Mouse (Mus musculus) frontal cortex, postnatal 25 days (tissue): ENCODE results near the gene Drc3.

ENCODE experiments used
- DNase-seq, 2 experiments: peaks; one replicate each; pipeline ENCODE4 v3.0.0; 2022; ENCODE audit warnings: low spot score in 2 of 2

Drc3 gene

GRCm38 (mm10) chr11:60352559-60353411, at the start of gene Drc3, which contains the start of gene Tom1l2:
Drc3 (plus strand) TSS chr11:60353329.
Tom1l2 (minus strand) TSS chr11:60352905.
- DNase-seq: peak; percentile 97 to 99

GRCm38 (mm10) chr11:60303497-60303896, 49.6 kb upstream of the Drc3 start:
- no peak for DNase-seq

- DNase-seq: no peak
Observed at GRCm38 (mm10) chr11:60305611-60306010, 47.5 kb upstream of the Drc3 start.

GRCm38 (mm10) chr11:60306834-60307233, 46.3 kb upstream of the Drc3 start:
- DNase-seq: no peak

GRCm38 (mm10) chr11:60307375-60307825, 45.7 kb upstream of the Drc3 start:
- no peak for DNase-seq

GRCm38 (mm10) chr11:60308061-60308460, 45.1 kb upstream of the Drc3 start:
- no peak for DNase-seq

GRCm38 (mm10) chr11:60308506-60309116, 44.5 kb upstream of the Drc3 start:
- DNase-seq: no peak

GRCm38 (mm10) chr11:60309875-60310274, 43.3 kb upstream of the Drc3 start:
- DNase-seq: no peak

GRCm38 (mm10) chr11:60311025-60311854, 41.9 kb upstream of the Drc3 start:
- DNase-seq: peak; percentile 66 to 67

GRCm38 (mm10) chr11:60316250-60316649, 36.9 kb upstream of the Drc3 start:
- no peak for DNase-seq

- DNase-seq: no peak
Observed at GRCm38 (mm10) chr11:60316883-60317282, 36.2 kb upstream of the Drc3 start.

- DNase-seq: no peak
Observed at GRCm38 (mm10) chr11:60317376-60318102, 35.6 kb upstream of the Drc3 start.

GRCm38 (mm10) chr11:60318716-60319115, 34.4 kb upstream of the Drc3 start:
- no peak for DNase-seq

GRCm38 (mm10) chr11:60319257-60320066, 33.7 kb upstream of the Drc3 start:
- no peak for DNase-seq

- no peak for DNase-seq
Observed at GRCm38 (mm10) chr11:60320426-60321037, 32.6 kb upstream of the Drc3 start.

- no peak for DNase-seq
Observed at GRCm38 (mm10) chr11:60321438-60321837, 31.7 kb upstream of the Drc3 start.

- no peak for DNase-seq
Observed at GRCm38 (mm10) chr11:60323731-60324130, 29.4 kb upstream of the Drc3 start.

- DNase-seq: no peak
Observed at GRCm38 (mm10) chr11:60330551-60330950, 22.6 kb upstream of the Drc3 start.

- no peak for DNase-seq
Observed at GRCm38 (mm10) chr11:60333461-60333860, 19.7 kb upstream of the Drc3 start.

- DNase-seq: no peak
Observed at GRCm38 (mm10) chr11:60334124-60334523, 19.0 kb upstream of the Drc3 start.
